Mouse (Mus musculus): ENCODE measurements around the gene Fryl.
A peak's percentile ranks its signal among the peaks of the same experiment; 100 is the strongest.
"Not testable (repeated sequence)": the region's sequence is repeated elsewhere in the genome, so short reads cannot be mapped to it uniquely, and the experiment has no call there.

Fryl gene

GRCm38 (mm10) chr5:72998546-72998945, 257.9 kb downstream of the Fryl start:
- not testable (repeated sequence) for DNase-seq

- peak; percentile 33 for DNase-seq
These were observed 261.0 kb downstream of the Fryl start for GRCm38 (mm10) chr5:72995379-72995778.

GRCm38 (mm10) chr5:72994928-72995327, 261.5 kb downstream of the Fryl start:
- no peak for DNase-seq

GRCm38 (mm10) chr5:72994424-72994823, 262.0 kb downstream of the Fryl start:
- peak; percentile 54 for DNase-seq

GRCm38 (mm10) chr5:72992474-72992873, 263.9 kb downstream of the Fryl start:
- no peak for DNase-seq

GRCm38 (mm10) chr5:72989756-72990155, 266.7 kb downstream of the Fryl start:
- peak; percentile 24 for DNase-seq

- no peak for DNase-seq
These were observed 268.6 kb downstream of the Fryl start for GRCm38 (mm10) chr5:72987786-72988185.

- peak; percentile 74 for DNase-seq
These were observed 272.3 kb downstream of the Fryl start for GRCm38 (mm10) chr5:72984091-72984490.

GRCm38 (mm10) chr5:72976539-72976938, 279.9 kb downstream of the Fryl start:
- no peak for DNase-seq

- no peak for DNase-seq
These were observed 280.4 kb downstream of the Fryl start for GRCm38 (mm10) chr5:72975996-72976395.

GRCm38 (mm10) chr5:72974602-72975001, 281.8 kb downstream of the Fryl start, which contains the start of gene Gm10135:
Gene Gm10135, minus strand, starts transcription at chr5:72974702.
- no peak for DNase-seq

- peak; percentile 21 for DNase-seq
These were observed 283.5 kb downstream of the Fryl start for GRCm38 (mm10) chr5:72972934-72973333.

- no peak for DNase-seq
These were observed 284.0 kb downstream of the Fryl start for GRCm38 (mm10) chr5:72972435-72972834.
